Mouse (Mus musculus) kidney, adult 2 months (tissue): ENCODE measurements around the gene Spcs2. TPM values are rescaled to one million over a fixed set of nuclear protein-coding genes. Genes with fewer than 3 reads are reported as not detected.

Source experiments
- DNase-seq: peaks from one replicate; pipeline ENCODE4 v3.0.0; 2021
- H3K27ac ChIP-seq: fragments of 200-500 bp; 2 replicates; pipeline ENCODE4 v1.5.1; 2012; ENCODE audit warnings: low read depth, low read length, control low read depth, inconsistent platforms; ENCODE audit not compliant: insufficient read depth
- H3K27me3 ChIP-seq: fragments of 200-500 bp; replicated peaks from 2 replicates; pipeline ENCODE4 v1.6.1; 2012; ENCODE audit warnings: mild to moderate bottlenecking, moderate library complexity, low read length, inconsistent platforms; ENCODE audit not compliant: control insufficient read depth, insufficient read depth
- H3K36me3 ChIP-seq: fragments of 200-500 bp; 2 replicates; pipeline ENCODE4 v1.6.1; 2012; ENCODE audit warnings: mild to moderate bottlenecking, moderate library complexity, low read length, inconsistent platforms; ENCODE audit not compliant: control insufficient read depth, insufficient read depth
- H3K4me1 ChIP-seq: fragments of 200-500 bp; 2 replicates; pipeline ENCODE4 v1.6.1; 2011; ENCODE audit warnings: low read length; ENCODE audit not compliant: control insufficient read depth, insufficient read depth
- H3K4me3 ChIP-seq: fragments of 200-500 bp; 2 replicates; pipeline ENCODE4 v1.5.1; 2011; ENCODE audit warnings: mild to moderate bottlenecking, low read depth, low read length, control low read depth; ENCODE audit not compliant: insufficient read depth
- CTCF ChIP-seq: fragments of 200-500 bp; conservative IDR thresholded peaks from 2 replicates; pipeline ENCODE4 v1.5.1; 2011; ENCODE audit warnings: low read depth, mild to moderate bottlenecking, control low read depth, low read length, moderate library complexity, mixed read lengths; ENCODE audit not compliant: insufficient read depth, insufficient read length
- POLR2A ChIP-seq: fragments of 200-500 bp; IDR thresholded peaks from one replicate; pipeline ENCODE4 v1.6.1; 2011; ENCODE audit warnings: low read depth, low read length, control low read depth
- WGBS: fragments of 180-500 bp; shearing (Covaris S2); methylation state at CpG from one replicate; pipeline ENCODE4 v1.1.7; 2018; 5-methylcytosine and 5-hydroxymethylcytosine counted together
- polyA plus RNA-seq: library from polyadenylated mRNA; depleted of rRNA; stranded (reverse); fragments of >200 nt; gene quantifications from 2 replicates; pipeline ENCODE4 v1.2.3, GENCODE M21; 2012; rRNA removed

Gene Spcs2
- polyA plus RNA-seq, 1 experiment = 39.7 TPM

DNA sequence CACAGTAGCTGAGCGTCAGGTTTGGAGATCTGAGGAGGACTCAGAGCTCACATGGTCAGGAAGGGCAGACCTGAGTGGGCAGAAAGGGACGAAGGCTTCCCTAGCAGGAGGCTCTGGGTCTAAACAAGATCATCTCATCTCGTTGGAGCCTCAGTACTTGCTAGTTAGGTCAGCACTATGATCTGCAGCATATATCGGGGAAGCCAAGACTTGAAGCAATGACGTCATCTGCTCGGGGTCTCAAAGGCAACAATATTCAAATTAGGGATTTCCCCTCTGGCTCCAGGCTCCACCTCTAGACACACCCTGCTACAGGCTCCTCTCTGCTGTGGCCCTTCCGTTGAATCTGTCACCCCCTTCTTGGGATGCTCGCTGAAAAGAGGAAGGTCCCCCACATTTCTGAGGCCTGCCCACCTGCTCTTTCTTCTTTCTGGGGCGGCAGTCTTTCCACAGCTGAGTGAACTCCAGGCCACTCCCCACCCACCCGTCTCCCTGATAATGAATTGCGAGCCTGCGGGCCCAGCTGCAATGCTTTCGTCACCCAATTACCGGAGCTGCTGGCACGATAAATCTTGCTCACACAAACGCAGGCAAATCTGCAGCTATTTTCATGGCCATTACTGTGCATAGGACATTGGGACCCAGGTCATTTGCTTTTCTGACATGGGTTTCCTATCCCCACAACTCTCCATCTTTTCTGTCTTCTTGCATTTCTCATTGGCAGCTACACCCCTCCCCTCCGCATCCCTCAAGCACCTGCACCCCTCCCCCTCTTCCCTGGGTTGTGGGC is 67.9 kb downstream of the Spcs2 start:
- WGBS = 13% methylated on average over 17 of the region's 17 CpGs
- no peak for TF ChIP-seq POLR2A
- no peaks in the 10 kb centered on the region for H3K36me3 ChIP-seq
- no peaks in the 10 kb centered on the region for H3K27me3 ChIP-seq
- no peak for DNase-seq
- no peaks in the 10 kb centered on the region for H3K4me1 ChIP-seq
- H3K4me3 ChIP-seq = no peak overlapping the region
- H3K27ac ChIP-seq = no peak overlapping the region

DNA sequence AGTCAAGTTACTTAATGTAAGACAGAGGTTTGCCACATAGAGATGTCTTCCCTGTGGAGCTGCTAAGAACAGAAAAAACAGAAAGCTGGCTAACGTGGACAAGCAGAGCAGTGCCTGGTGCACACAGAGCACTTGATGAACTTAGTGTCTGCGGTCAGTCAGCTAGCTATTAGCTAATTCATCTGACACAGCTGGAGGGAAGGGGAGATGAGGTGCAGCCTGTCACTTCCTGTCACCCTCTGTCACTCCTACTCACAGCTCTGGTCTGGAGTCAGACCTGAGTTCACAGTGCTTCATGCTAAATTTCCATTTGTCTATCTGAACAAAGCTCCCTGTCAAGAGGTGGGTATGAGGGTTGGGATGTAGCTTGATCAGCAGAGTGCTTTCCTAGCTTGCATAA is 69.2 kb downstream of the Spcs2 start:
- Histone ChIP-seq H3K27me3 (no peaks in the 10 kb centered on the region), H3K4me1 (no peaks in the 10 kb centered on the region), H3K27ac (no peak overlapping the region), H3K36me3 (no peaks in the 10 kb centered on the region), H3K4me3 (no peak overlapping the region)
- 42% methylated on average over 2 of the region's 2 CpGs for WGBS
- TF ChIP-seq POLR2A (no peak), CTCF (no peak)
- DNase-seq = no peak

DNA sequence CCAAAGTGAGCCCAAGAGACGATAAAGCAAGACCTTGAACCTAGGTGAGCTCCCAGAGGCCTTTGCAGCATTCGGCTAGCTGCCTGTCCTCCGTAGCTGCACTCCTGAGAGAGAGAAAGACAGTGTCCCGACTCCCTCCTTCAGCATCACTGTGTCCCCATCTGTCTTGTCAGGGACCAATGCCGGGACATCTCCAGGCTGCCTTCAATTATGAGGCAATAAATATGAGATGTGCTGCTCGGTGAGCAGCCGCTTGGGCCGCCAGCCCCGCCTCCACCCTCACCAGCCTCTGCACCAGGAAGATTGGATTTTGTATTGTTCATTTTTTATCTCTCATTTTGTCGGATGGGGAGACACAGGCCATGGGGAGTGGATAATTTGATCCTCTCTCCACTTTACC is 72.4 kb downstream of the Spcs2 start:
- DNase-seq = no peak

DNA sequence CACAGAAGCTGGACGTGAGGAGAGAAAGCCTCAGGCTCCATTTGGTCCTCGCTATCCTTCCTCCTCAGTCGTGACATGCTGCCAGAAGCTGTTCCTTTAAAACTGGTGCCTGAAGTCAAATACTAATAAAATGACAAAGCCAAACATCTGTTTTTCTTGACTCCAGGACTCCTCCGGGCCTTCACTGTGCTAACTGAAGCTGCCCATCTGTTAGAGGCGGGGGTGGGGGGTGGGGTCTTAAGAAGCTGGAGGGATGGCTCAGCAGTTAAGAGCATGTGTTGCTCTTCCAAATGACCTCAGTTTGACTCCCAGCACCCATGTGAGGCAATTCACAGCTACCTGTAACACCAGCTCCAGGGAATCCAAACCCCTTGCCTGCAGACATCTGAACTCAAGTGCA is 74.7 kb downstream of the Spcs2 start:
- Histone ChIP-seq H3K27me3 (no peaks in the 10 kb centered on the region), H3K4me1 (no peaks in the 10 kb centered on the region), H3K27ac (no peak overlapping the region), H3K36me3 (no peaks in the 10 kb centered on the region), H3K4me3 (no peak overlapping the region)
- DNase-seq = no peak
- TF ChIP-seq POLR2A (no peak), CTCF (no peak)
- 61% methylated on average over 5 of the region's 5 CpGs for WGBS

More for the DNA sequence above, 72.4 kb downstream of the Spcs2 start:
- Histone ChIP-seq H3K4me3 (no peak overlapping the region), H3K4me1 (no peaks in the 10 kb centered on the region), H3K27ac (no peak overlapping the region), H3K27me3 (no peaks in the 10 kb centered on the region), H3K36me3 (no peaks in the 10 kb centered on the region)
- TF ChIP-seq POLR2A (no peak), CTCF (no peak)
- WGBS = 70% methylated on average over 10 of the region's 10 CpGs

DNA sequence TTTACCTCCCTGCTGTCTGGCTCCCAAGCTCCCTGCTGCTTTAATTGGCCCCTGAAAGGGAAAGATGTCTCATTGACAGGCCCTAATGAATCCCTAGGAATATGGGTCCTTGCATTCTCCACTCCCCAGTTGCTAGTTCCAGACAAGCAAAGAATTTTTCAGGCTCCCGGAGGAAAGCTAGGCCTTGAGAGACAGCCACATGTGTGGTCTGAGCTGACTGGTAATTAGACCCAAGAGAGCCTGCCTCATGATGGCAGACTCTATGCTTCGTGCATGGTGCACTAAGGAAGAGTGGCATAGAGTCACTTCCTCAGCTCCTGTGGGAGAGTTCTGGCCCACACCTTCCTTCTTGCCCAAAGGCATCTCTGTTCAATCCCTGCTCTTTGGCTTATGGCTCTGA is 75.3 kb downstream of the Spcs2 start:
- H3K36me3 ChIP-seq = no peaks in the 10 kb centered on the region
- H3K4me1 ChIP-seq = no peaks in the 10 kb centered on the region
- TF ChIP-seq POLR2A = no peak
- no peak for TF ChIP-seq CTCF
- no peak overlapping the region for H3K27ac ChIP-seq
- H3K27me3 ChIP-seq = no peaks in the 10 kb centered on the region
- H3K4me3 ChIP-seq = no peak overlapping the region
- WGBS = 50% methylated on average over 2 of the region's 2 CpGs
- DNase-seq = no peak

Other genes starting within 250 kb of the Spcs2 start
- 3.8 and 4.0 TPM in 2 replicates for gene Tpbgl, start 236.4 kb downstream of the Spcs2 start, polyA plus RNA-seq
- gene Slco2b1, start 152.1 kb downstream of the Spcs2 start, polyA plus RNA-seq = 28.4 and 35.0 TPM in 2 replicates
- gene Olfr520, start 133.2 kb downstream of the Spcs2 start, polyA plus RNA-seq = not detected in 2 replicates
- gene Olfr521, start 100.0 kb downstream of the Spcs2 start, polyA plus RNA-seq = not detected in 2 replicates
- 1.9 and 2.2 TPM in 2 replicates for gene Neu3, start 35.0 kb downstream of the Spcs2 start, polyA plus RNA-seq
- gene Xrra1, start 4.3 kb downstream of the Spcs2 start, polyA plus RNA-seq = 0.22 and 0.24 TPM in 2 replicates
- gene Rnf169, start 117.0 kb upstream of the Spcs2 start, polyA plus RNA-seq = 5.6 and 5.7 TPM in 2 replicates
- gene Chrdl2, start 142.7 kb upstream of the Spcs2 start, polyA plus RNA-seq = 0.23 and 0.36 TPM in 2 replicates